Mouse (Mus musculus) central nervous system, embryonic 14 days (tissue): ENCODE results near the gene Ccdc9. TPM values are rescaled to one million over a fixed set of nuclear protein-coding genes. Genes with fewer than 3 reads are reported as not detected.

Experiments used
- polyA plus RNA-seq: library from polyadenylated mRNA; depleted of rRNA; stranded (reverse); fragments of >200 nt; gene quantifications from 2 replicates; pipeline ENCODE4 v1.2.3, GENCODE M21; 2012; rRNA removed

The Ccdc9 gene
- polyA plus RNA-seq = 65.9 and 81.5 TPM in 2 replicates

DNA sequence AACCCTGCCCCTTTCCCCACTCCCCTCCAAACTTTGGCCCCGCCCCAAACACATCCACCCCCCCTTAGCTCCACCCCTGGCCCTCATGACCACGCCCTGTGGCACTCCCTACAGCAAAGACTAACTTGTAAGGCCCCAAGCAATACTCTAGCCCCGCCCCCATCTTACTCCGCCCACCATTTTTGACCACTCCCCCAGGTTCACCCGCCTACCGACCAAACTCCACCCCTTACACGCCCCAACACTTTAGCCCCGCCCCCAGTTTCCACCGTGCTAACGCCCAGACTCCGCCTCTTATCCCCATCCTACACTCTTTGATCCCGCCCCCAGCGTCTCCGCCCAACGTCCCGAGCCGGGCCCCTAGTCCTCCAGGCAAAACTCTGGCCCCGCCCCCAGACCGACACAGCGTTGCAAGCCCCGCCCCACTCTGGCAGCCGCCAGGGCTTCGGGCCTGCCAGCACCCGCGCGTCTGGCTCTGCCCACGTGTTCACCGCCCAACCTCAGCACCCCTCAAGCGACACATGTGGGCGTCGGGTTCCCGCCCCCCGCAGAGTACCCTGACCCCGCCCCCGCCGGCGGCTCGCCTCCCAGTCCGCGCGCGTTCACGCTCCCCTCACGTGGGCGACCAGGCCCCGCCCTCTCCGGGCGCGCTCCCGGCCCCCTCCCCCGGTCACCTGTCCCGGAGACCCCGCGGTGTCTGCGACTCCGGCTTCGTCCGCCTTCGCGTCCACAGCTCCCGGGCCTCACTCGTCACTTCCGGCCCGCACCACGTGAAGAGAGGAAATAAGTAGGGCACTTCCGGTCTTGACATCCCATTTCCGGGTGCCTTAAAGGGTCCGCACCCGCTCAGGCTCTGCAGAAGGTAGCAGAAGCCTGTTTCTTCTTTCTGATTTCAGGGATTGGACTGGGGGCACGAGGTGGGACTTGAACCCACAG, at the start of gene Ccdc9:
Gene Ccdc9 (minus strand): TSS at position 770 of the 936 bp plus-strand sequence.

DNA sequence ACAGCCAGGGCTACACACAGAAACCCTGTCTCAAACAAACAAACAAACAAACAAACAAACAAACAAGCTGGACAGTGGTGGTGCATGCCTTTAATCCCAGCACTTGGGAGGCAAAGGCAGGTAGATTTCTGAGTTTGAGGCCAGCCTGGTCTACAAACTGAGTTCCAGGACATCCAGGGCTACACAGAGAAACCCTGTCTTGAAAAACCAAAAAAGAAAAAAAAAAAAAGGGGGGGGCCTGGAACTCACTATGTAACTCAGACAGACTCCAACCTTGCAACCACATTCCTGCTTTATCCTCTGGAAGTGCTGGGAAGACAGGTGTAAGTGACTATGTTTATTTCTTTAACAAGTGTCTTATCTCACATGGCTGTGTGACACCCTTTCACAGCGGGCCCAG, 21.5 kb upstream of the Ccdc9 start, which contains the start of gene Bbc3:
Gene Bbc3 (plus strand): TSS at position 301 of the 400 bp plus-strand sequence.

DNA sequence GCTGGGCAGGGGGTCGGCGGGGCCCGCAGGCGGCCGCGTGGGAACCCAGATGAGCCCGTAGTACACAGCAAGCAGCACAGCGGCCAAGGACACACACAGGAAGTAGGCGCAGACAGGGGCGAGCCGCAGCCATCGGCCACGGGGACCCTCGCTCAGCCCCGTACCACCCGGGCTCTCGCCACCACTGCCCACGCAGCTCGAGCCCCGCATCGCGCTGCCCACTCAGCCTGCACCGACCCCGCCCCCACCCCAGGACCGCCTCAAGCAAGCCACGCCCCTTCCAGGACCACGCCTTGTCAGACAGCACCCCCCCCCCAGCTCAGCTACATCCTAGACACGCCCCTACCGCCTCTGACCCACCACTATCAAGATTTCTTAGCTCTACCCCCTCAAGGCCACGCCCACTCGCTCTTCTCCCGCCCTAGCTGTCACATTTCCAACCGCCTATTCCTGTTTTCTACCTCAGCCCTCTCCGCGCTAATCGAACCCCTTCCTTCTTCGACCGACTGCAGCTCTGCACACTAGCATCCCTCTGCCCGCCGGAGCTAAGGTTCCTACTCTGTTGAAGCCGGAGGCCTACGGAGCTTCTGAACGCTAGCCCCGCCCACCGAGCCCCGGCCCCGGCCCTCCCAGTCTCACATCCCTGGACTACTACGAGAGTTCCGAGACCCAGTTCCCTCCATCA, 13.4 kb downstream of the Ccdc9 start, which contains the start of gene Inafm1:
Gene Inafm1 (minus strand): TSS at position 537 of the 685 bp plus-strand sequence.

DNA sequence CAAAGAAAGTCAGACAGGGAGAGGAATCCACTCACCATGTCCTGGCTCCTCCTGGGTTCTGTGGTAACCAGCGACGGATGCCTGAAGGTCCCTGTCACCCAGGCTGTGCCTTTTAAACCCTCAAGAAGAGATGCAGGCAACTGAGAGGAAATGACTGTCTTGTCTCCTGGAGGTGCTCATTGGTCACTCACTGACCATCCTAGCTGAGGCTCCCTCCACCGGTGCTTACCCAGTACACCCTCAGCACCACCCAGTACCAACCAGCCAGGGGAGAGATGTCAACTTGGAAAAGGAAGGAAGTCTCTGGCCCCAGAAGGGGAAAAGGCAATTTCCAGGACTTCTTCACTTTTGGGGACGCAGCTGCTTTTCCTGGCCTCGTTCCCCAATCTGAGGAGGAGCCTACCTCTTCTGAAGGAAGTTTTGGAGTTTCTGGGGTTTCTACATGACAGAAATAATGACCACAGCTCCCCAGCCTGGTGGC, 27.4 kb downstream of the Ccdc9 start, which contains the start of gene C5ar1:
Gene C5ar1 (minus strand): TSS at position 431 of the 481 bp plus-strand sequence.

DNA sequence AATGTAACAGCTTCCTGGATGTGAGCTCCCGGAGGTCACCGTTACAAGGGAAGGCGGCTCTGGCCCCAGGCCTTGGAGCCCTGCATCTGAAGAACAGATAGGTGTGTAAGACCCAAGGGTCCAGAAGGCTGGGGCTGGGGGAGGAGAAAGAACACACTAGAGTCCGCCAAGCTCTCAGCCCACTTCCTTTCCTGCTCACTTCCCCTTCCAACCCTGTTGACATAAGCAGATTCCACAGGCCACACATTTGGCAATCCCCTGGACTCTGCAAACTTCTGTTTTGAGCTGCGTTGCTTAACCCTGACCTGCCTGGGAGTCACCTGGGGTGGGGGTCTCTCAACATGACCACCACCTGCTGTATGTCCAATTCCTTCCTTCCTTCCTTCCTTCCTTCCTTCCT, 42.5 kb downstream of the Ccdc9 start, which contains the start of gene C5ar2:
Gene C5ar2 (minus strand): TSS at position 88 of the 400 bp plus-strand sequence.

Other genes starting within 250 kb of the Ccdc9 start
- 17.0 and 19.5 TPM in 2 replicates for gene Bicra, start 238.9 kb downstream of the Ccdc9 start, polyA plus RNA-seq
- 0.11 and 0.13 TPM in 2 replicates for gene Zfp541, start 225.0 kb downstream of the Ccdc9 start, polyA plus RNA-seq
- 164 and 176 TPM in 2 replicates for gene Napa, start 188.3 kb downstream of the Ccdc9 start, polyA plus RNA-seq
- 38.6 and 42.9 TPM in 2 replicates for gene Kptn, start 166.9 kb downstream of the Ccdc9 start, polyA plus RNA-seq
- 24.7 and 26.2 TPM in 2 replicates for gene Slc8a2, start 157.0 kb downstream of the Ccdc9 start, polyA plus RNA-seq
- gene Meis3, start 111.7 kb downstream of the Ccdc9 start, polyA plus RNA-seq = 189 and 199 TPM in 2 replicates
- 16.8 and 17.2 TPM in 2 replicates for gene Dhx34, start 64.8 kb downstream of the Ccdc9 start, polyA plus RNA-seq
- 0.05 and 0.08 TPM in 2 replicates for gene C5ar2, start 42.6 kb downstream of the Ccdc9 start, polyA plus RNA-seq
- 2.7 and 3.3 TPM in 2 replicates for gene C5ar1, start 27.3 kb downstream of the Ccdc9 start, polyA plus RNA-seq
- 42.2 and 54.9 TPM in 2 replicates for gene Inafm1, start 13.2 kb downstream of the Ccdc9 start, polyA plus RNA-seq
- 22.1 TPM in 2 replicates for gene Bbc3, start 21.6 kb upstream of the Ccdc9 start, polyA plus RNA-seq
- 174 and 178 TPM in 2 replicates for gene Sae1, start 101.0 kb upstream of the Ccdc9 start, polyA plus RNA-seq
- gene Zc3h4, start 114.1 kb upstream of the Ccdc9 start, polyA plus RNA-seq = 59.9 and 65.2 TPM in 2 replicates
- 46.0 and 51.3 TPM in 2 replicates for gene Tmem160, start 166.0 kb upstream of the Ccdc9 start, polyA plus RNA-seq
- gene Npas1, start 190.9 kb upstream of the Ccdc9 start, polyA plus RNA-seq = 3.0 and 3.2 TPM in 2 replicates